Mouse (Mus musculus) stomach, postnatal 0 days (tissue): ENCODE measurements around the gene Csrp1.

Experiments
- CTCF ChIP-seq: IDR thresholded peaks from 2 replicates; pipeline ENCODE4 v1.5.1; 2016; ENCODE audit warnings: antibody characterized with exemption, low read depth, mild to moderate bottlenecking, moderate library complexity
- EP300 ChIP-seq: optimal IDR thresholded peaks from 2 replicates; pipeline ENCODE3; 2016; ENCODE audit warnings: antibody characterized with exemption

GRCm38 (mm10) chr1:135704317-135704821 lies 15.5 kb upstream of the Csrp1 start:
- TF ChIP-seq CTCF (peak; percentile 46), EP300 (no peak)
